Mouse (Mus musculus) lung, postnatal 0 days (tissue): ENCODE data around the gene Atg7.

Experiments
- CTCF ChIP-seq: IDR thresholded peaks from 2 replicates; pipeline ENCODE4 v1.5.1; 2016; ENCODE audit warnings: antibody characterized with exemption, mild to moderate bottlenecking
- EP300 ChIP-seq: IDR thresholded peaks from 2 replicates; pipeline ENCODE4 v1.6.1; 2016; ENCODE audit warnings: antibody characterized with exemption, mild to moderate bottlenecking, control low read depth

DNA sequence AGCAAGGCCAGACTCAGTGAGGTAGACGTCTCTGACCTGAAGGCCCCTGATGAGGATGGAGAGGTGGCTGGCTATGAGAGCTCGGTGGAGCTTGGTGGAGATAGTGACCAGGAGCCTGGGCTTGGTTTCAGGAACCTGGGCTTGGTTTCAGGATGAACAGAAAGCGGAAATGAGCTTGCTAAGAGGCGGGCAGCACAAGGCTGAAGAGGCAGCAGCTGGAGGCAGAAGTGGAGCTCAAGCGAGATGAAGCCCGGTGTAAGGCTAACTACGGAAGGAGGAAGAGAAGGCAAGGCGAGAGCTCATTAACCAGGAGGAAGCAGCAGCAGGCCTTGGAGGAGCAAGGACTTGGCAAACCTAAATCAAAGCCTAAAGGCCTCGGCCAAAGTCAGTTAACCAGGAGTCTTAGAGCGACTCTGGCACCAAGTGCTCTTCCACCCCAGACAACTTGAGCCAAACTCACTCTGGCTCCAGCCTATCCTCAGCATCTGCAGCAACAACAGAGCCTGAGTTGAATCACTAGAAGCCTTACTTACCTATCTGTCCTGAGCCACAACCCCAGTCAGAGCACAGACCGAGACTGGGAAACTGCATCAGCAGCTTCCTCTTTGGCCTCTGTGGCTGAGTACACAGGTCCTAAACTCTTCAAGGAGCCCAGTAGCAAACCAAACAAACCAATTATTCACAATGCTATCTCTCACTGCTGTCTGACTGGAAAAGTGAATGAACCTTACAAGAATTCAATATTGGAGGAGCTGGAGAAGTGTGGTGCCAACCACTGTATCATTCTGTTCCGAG is 99.5 kb downstream of the Atg7 start:
- TF ChIP-seq CTCF = no peak
- TF ChIP-seq EP300 = no peak
